Mouse (Mus musculus) intestine, embryonic 14.5 days (tissue): ENCODE data around the gene Tenm2. TPM values are rescaled to one million over a fixed set of nuclear protein-coding genes. Genes with fewer than 3 reads are reported as not detected.
A peak's percentile ranks its signal among the peaks of the same experiment; 100 is the strongest.

Experiments
- ATAC-seq: fragments of 200-750 bp; cut with Nextera tagmentation; replicated peaks from 2 replicates; pipeline ENCODE4 v1.8.0; 2017; ENCODE audit warnings: low read depth, moderate number of reproducible peaks, moderate TSS enrichment, moderate library complexity; ENCODE audit not compliant: low FRiP score, low TSS enrichment
- DNase-seq: peaks from one replicate; pipeline ENCODE4 v3.0.0-alpha.2; 2018; ENCODE audit warnings: low spot score
- H3K27ac ChIP-seq: fragments of 300-500 bp; sonication (generic); 2 replicates; pipeline ENCODE4 v1.5.1; 2014; ENCODE audit warnings: low read depth, mild to moderate bottlenecking, control low read depth
- H3K27me3 ChIP-seq: fragments of 300-500 bp; sonication (generic); replicated peaks from 2 replicates; pipeline ENCODE4 v1.6.1; 2014; ENCODE audit warnings: low read length, control low read depth; ENCODE audit not compliant: control insufficient read depth, insufficient read depth
- H3K36me3 ChIP-seq: fragments of 300-500 bp; sonication (generic); 2 replicates; pipeline ENCODE4 v1.6.1; 2014; ENCODE audit warnings: low read length, control low read depth; ENCODE audit not compliant: control insufficient read depth, insufficient read depth
- H3K4me1 ChIP-seq: fragments of 300-500 bp; sonication (generic); replicated peaks from 2 replicates; pipeline ENCODE4 v1.6.1; 2014; ENCODE audit warnings: low read length, control low read depth, mixed read lengths; ENCODE audit not compliant: control insufficient read depth, insufficient read depth
- H3K4me2 ChIP-seq: fragments of 300-500 bp; sonication (generic); 2 replicates; pipeline ENCODE4 v1.6.1; 2014; ENCODE audit warnings: low read length
- H3K4me3 ChIP-seq: fragments of 300-500 bp; sonication (generic); 2 replicates; pipeline ENCODE4 v1.5.1; 2014; ENCODE audit warnings: low read depth, low read length, control low read depth, mixed read lengths
- H3K9ac ChIP-seq: fragments of 300-500 bp; sonication (generic); 2 replicates; pipeline ENCODE4 v1.6.1; 2014; ENCODE audit warnings: mild to moderate bottlenecking, low read length
- H3K9me3 ChIP-seq: fragments of 300-500 bp; sonication (generic); 2 replicates; pipeline ENCODE4 v1.6.1; 2016; ENCODE audit warnings: low read length, control low read depth; ENCODE audit not compliant: control insufficient read depth
- WGBS: fragments of 180-500 bp; shearing (Covaris S2); extraction: QIAGEN DNeasy Blood & Tissue Kit; methylation state at CpG from one replicate; pipeline ENCODE4 v1.1.7; 2014; 5-methylcytosine and 5-hydroxymethylcytosine counted together
- polyA plus RNA-seq: library from polyadenylated mRNA; unstranded; fragments of >200 nt; fragmentation: Nextera tagmentation; extraction: Ambion mirVana; gene quantifications from 2 replicates; pipeline ENCODE4 v1.2.1, GENCODE M21; 2014

Gene Tenm2
- polyA plus RNA-seq, 1 experiment from 2014 or later: 2.8 TPM

DNA sequence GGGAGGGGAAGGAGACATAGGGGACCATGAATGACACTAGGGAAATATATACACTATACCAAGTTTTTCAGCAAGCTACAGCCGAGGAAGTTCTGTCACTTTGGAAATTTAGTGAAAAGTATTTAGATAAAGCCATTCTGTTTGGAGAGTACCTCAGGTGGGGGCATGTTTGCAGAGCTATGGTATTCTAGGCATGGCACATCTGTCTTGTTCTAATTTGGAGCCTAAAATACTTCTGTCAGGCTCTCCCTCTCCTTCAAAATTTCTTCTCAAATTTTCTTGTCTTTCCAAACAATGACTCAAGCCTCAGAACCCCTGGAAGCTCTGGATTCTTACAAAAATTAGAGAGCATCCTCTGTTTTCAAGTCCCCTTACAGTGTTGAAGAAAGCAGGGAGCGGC is 13.0 kb downstream of the Tenm2 start:
- WGBS: 56% methylated on average over 2 of the region's 2 CpGs
- Histone ChIP-seq H3K4me2 (no peak overlapping the region), H3K27ac (no peak overlapping the region), H3K36me3 (no peaks in the 10 kb centered on the region), H3K4me1 (no peaks in the 10 kb centered on the region), H3K27me3 (no peaks in the 10 kb centered on the region), H3K9me3 (no peaks in the 10 kb centered on the region), H3K4me3 (no peak overlapping the region), H3K9ac (no peak overlapping the region)
- no peak for DNase-seq
- ATAC-seq: no peak

DNA sequence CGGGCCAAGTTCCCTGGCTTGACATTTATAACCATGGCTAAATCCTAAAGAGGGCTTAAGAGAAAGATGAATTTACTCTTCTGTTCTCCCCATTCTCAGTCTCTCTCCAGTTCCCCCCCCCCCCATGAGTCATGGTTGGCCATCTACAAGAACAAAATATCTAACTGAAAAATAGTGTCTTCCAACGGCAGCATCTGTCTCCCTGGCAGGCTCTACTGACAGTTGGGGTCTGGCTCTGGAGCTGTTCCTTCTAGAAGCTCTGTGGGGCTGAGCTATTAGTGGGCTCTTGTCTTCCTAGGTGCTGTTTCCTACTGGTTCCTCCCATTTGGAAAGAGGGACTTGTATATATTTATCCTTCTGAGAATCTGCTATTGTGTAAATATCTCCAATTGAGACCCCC is 13.7 kb downstream of the Tenm2 start:
- no peak for DNase-seq
- WGBS: 57% methylated on average over 2 of the region's 2 CpGs
- Histone ChIP-seq H3K4me3 (no peak overlapping the region), H3K9ac (no peak overlapping the region), H3K27me3 (no peaks in the 10 kb centered on the region), H3K27ac (no peak overlapping the region), H3K4me2 (no peak overlapping the region), H3K9me3 (no peaks in the 10 kb centered on the region), H3K4me1 (no peaks in the 10 kb centered on the region), H3K36me3 (no peaks in the 10 kb centered on the region)
- no peak for ATAC-seq

DNA sequence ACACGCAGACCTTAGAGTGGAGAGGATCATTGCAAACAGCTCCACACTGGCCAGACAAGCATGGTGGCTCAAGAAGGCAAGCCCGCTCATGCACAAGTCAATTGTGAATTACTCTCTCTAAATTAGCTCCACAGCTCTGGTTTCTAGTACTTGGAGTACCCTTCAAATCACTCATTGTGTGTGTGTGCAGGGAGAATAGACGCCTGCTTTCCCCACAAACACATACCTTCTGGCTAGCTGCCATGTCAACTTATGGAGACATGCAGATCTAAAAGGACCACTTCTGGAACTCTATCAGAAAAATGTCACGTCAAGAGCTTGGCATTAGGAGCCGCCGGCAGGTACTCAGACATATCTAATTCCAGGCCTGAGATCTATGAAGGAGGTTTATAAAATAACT is 14.8 kb downstream of the Tenm2 start:
- no peak overlapping the region for H3K9ac ChIP-seq
- no peak overlapping the region for H3K4me2 ChIP-seq
- H3K36me3 ChIP-seq: no peaks in the 10 kb centered on the region
- no peak overlapping the region for H3K27ac ChIP-seq
- H3K27me3 ChIP-seq: no peaks in the 10 kb centered on the region
- H3K4me1 ChIP-seq: no peaks in the 10 kb centered on the region
- ATAC-seq (no peak), DNase-seq (no peak)
- no peaks in the 10 kb centered on the region for H3K9me3 ChIP-seq
- no peak overlapping the region for H3K4me3 ChIP-seq
- WGBS: 87% methylated on average over 6 of the region's 6 CpGs

DNA sequence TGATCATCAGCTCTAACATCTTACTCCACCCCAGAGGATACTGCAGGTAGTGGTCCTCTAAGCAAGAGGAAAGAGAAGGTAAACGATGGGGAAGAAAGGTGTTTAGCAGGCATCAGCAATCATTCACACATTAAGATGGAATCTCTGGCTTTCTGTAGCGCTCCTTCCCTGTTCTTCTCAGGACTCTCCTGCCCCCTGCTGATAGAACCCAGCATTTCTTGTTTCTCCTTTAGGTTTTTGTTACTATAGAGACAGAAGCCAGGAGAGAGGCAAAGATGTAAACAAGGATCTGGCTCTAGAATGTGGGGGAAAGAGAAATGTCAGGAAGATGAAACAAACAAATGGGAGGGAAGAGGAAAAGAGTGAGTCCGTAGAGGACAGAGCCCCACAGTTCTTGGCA is 49.6 kb downstream of the Tenm2 start:
- Histone ChIP-seq H3K4me1 (no peaks in the 10 kb centered on the region), H3K4me2 (no peak overlapping the region), H3K4me3 (no peak overlapping the region), H3K27ac (no peak overlapping the region), H3K9ac (no peak overlapping the region), H3K27me3 (no peaks in the 10 kb centered on the region), H3K9me3 (no peaks in the 10 kb centered on the region), H3K36me3 (no peaks in the 10 kb centered on the region)
- ATAC-seq: no peak
- 17% methylated on average over 3 of the region's 3 CpGs for WGBS
- peak; percentile 81 for DNase-seq

DNA sequence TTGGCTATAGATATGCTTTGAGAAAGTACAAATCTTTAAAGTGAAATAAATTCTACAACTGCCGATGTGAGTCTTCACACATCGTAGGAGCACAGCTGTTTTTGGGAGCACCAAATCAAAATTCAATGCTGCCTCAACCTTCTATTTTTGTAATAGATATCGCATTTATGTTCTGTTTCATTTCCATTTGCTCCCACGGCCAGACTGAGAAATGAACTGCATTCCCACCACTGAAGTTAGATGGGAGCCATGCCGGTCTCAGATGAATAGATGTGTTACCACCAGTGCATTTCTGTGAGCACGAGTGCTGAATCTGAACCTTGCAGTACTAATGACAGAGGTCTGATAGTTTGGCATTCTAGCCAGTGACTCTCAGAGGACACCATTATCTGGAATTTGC is 58.3 kb downstream of the Tenm2 start:
- ATAC-seq: no peak
- 86% methylated on average over 6 of the region's 6 CpGs for WGBS
- Histone ChIP-seq H3K9ac (no peak overlapping the region), H3K27me3 (no peaks in the 10 kb centered on the region), H3K27ac (no peak overlapping the region), H3K36me3 (no peaks in the 10 kb centered on the region), H3K4me1 (no peaks in the 10 kb centered on the region), H3K4me3 (no peak overlapping the region), H3K4me2 (no peak overlapping the region), H3K9me3 (no peaks in the 10 kb centered on the region)
- DNase-seq: no peak

DNA sequence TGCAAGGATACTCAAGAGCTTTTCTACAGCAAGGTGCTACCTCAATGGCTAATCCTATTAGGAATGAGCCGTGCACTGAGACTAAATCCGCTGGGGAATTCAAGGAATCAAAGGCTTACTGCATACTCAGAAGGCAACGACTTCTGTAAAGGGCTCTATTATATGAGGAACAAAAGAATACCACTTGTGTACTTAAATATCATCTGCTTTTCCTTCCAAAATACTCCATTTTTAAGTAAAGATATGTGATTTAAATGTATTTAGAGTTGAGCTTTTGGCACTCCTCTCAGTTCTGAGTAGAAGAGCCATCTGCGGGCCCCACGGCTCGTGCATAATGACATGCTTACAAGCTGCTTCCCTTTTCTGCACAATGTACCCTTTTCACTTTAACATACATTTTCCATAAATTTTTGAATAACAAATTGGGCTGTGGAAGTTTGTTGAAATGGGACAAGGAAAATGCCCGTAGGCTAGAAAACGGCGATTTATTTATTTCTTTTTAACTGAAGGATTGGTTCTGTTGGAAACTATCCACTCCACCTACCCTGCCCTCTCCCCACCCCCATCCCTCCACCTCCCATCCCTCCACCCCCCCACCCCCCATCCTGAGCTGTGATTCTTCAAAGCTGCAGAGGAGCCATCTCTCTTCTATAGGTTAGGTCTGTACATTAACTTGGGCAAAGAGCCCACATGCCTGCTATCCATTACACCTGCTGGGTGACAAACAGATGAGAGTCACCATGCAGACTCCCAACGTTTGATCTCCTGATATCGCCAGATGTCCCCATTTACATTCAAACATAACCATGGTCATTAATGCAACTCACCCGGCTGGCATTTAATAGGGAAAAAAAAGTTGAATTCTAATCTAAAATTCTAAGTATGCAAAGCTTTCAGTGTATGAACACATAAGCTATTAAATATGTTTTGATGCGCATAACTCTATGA is 81.6 kb downstream of the Tenm2 start:
- Histone ChIP-seq H3K4me2 (no peak overlapping the region), H3K9me3 (no peaks in the 10 kb centered on the region), H3K4me1 (no peaks in the 10 kb centered on the region), H3K27me3 (no peaks in the 10 kb centered on the region), H3K27ac (no peak overlapping the region), H3K9ac (no peak overlapping the region), H3K4me3 (no peak overlapping the region), H3K36me3 (no peaks in the 10 kb centered on the region)
- 53% methylated on average over 13 of the region's 13 CpGs for WGBS
- DNase-seq (no peak), ATAC-seq (no peak)

DNA sequence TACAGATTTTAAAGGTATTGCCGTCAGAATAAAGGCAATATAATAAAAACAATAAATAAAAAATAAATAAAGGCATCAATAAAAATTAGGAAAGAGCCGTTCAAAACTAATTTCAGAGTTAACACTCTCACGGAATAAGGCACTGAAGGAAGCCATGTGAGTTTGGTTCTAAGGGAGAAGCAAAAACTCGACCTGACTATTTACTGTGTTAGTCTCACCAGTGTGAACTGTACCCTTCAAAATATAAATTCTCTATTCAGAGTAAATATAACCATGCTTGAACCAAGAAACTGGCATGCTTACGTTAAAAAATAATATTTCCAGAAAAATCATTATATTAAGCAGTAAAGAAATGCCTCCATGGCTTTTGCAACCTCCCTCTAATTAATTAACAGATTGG is 82.4 kb downstream of the Tenm2 start:
- Histone ChIP-seq H3K9me3 (no peaks in the 10 kb centered on the region), H3K4me1 (no peaks in the 10 kb centered on the region), H3K27me3 (no peaks in the 10 kb centered on the region), H3K4me3 (no peak overlapping the region), H3K9ac (no peak overlapping the region), H3K36me3 (no peaks in the 10 kb centered on the region), H3K4me2 (no peak overlapping the region), H3K27ac (no peak overlapping the region)
- no peak for ATAC-seq
- no peak for DNase-seq
- WGBS: 71% methylated on average over 5 of the region's 5 CpGs

DNA sequence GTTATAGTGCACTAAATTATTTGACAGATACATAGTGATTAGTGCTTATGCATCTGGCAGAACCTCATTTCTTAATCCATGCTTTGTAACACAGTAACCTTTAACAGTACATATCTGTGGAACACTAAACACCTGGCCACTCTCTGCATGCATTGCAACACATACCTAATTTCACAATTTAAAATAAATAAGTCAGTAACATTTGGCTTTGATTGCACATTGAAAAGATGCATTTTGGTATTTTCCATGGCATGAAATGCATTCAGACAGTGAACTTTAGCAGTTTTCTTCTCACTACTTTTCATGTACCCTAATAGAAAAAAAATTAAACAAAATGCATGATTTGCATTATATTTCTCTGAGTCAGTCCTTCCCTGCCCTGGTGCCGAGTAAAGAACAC is 85.8 kb downstream of the Tenm2 start:
- no peaks in the 10 kb centered on the region for H3K4me1 ChIP-seq
- no peaks in the 10 kb centered on the region for H3K9me3 ChIP-seq
- no peaks in the 10 kb centered on the region for H3K27me3 ChIP-seq
- no peaks in the 10 kb centered on the region for H3K36me3 ChIP-seq
- DNase-seq (no peak), ATAC-seq (no peak)
- H3K27ac ChIP-seq: no peak overlapping the region
- no peak overlapping the region for H3K4me2 ChIP-seq
- WGBS: 67% methylated on average over 1 of the region's 1 CpGs
- no peak overlapping the region for H3K9ac ChIP-seq
- no peak overlapping the region for H3K4me3 ChIP-seq

DNA sequence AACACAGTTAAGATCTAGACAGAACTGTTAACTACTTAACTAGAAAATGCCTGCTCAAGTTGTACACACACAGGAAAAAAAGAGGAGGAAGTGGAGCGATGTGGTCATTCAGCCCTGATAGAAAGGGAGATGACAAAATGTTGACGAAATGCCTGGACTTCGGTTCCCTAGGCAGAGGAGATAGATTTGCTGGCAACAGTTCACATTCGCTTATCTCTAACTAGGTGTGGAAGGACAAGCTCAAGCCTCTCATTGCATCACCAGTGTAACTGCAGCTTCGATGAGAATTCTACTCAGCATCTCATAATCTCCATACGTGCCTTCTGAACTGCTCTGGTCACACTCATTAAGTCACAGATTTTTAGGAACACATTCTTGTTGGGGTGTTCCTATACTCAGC is 91.8 kb downstream of the Tenm2 start:
- Histone ChIP-seq H3K27me3 (no peaks in the 10 kb centered on the region), H3K4me1 (no peaks in the 10 kb centered on the region), H3K27ac (no peak overlapping the region), H3K4me3 (no peak overlapping the region), H3K36me3 (no peaks in the 10 kb centered on the region), H3K4me2 (no peak overlapping the region), H3K9ac (no peak overlapping the region), H3K9me3 (no peaks in the 10 kb centered on the region)
- DNase-seq (no peak), ATAC-seq (no peak)
- WGBS: 67% methylated on average over 6 of the region's 6 CpGs
